Mouse (Mus musculus) lung, postnatal 25 days (tissue): Measurements from ENCODE around the gene Gpr15.

ENCODE experiments used
- DNase-seq: peaks from one replicate; pipeline ENCODE4 v3.0.0; 2022; ENCODE audit warnings: low spot score

Gene Gpr15

DNA sequence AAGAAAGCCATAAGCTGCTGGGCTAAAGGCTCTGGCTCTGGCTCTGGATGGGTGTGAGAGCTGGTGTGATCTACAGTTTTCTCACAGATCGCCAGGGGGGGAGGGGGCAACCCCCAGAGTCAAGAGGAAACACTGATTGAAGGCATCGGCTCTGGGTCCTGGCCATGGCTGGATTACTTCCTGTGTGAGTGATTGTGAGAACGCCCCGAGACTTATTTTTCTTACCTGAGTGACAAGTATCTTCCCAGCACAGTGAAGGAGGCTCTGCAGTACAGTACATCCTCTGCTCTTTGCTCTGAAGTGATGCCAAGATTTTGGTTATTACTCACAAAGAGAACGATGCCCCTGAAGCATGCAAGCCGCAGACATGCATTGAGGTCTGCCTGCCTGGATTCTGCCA, 17.1 kb downstream of the Gpr15 start:
- DNase-seq: no peak

DNA sequence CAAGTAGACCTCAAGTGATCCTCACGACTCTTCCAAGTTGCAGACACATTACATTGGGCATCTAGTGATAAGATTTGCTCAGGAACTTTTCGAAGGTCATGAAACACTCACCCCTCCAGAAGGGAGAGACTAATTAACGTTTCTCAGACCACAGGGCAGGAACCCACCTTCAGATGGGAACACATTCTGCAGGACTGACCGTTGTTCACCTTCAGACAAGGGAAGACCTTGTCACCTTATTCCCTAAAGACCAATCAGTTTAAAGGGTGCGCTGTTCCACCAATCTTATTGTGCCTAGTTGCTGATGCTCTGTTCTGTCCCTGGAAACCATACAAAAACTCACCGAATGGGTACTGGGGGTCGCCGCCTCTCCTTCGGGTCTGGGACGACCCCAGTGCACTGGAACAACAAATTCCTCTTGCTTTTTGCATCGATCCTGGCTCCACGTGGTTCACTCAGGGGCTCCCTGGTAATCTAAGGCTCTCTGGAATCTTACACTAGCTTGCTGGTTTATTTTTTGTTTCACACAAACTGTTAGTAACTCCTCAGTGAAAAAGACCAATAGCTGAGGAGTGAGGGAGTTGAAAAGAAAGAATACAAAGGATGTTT, 17.9 kb downstream of the Gpr15 start:
- no peak for DNase-seq

DNA sequence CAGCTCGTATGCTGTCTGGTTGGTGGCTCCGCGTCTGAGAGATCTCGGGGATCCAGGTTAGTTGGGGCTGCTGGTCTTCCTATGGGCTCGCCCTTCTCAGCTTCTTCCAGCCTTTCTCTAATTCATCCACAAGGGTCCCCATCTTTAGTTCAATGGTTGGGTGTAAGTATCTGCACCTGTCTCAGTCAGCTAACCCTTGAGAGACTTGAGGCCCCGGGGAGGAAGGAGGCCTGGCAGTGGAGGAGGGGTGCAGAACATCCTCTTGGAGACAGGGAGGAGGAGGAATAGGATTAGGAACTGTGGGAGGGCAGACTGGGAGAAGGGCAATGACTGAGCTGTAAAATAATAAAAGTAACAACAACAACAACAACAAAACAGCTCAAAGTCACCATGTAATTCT, 18.7 kb downstream of the Gpr15 start:
- no peak for DNase-seq

DNA sequence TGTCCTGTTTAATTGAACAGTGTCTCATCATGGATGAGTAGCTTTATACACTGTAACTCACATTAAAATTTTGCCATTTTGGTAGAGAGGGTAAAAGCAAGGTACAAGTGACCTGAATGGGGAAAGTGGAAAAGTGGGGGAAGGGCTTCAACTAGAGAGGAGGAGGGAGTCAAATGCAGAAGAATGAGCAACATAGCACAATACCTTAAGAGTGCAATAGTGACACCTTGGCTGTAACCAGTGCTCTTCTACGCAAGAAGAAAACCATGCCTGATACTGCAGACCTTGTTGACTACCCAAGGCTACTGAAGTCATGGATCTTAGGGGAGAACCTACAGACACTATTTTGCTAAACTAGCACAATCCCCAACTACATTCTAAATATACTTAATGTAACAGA, 21.6 kb downstream of the Gpr15 start:
- no peak for DNase-seq

DNA sequence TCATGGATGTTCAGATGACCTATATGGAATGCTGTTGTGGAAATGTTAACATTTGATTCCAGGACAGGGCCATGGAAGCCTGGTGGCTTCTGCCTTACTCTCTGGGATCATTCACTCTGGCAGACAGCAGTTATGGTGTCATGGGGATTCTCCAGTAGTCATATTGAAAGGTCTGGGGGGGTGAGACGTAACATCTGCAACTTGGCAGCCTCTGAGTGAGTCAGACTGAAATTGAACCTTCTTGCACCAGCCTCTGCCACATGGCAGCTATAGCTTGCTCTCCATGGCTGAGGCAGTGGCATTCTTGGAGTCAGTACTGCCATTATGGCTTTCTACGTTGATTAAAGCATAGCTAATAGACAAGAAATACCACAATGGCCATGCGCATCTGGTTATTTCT, 22.1 kb downstream of the Gpr15 start:
- DNase-seq: no peak

DNA sequence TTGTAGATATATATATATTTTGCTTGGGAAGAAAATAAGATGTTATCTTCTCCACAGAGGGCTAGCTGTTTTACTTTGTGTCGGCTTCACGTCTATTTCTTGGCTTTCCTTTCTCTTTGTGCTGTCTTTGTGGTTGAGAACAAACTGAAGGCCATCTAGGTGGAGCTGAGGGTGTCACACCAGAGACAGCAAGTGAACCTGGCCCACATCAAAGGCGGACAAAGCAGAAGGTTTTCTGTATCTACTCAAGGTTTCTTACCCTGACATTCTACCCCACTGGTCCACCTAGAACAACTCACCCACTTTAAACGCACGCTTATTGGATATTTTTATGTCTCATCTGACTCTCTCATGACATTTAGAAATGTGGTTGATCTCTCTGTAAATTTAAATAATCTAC, 24.8 kb downstream of the Gpr15 start:
- no peak for DNase-seq

DNA sequence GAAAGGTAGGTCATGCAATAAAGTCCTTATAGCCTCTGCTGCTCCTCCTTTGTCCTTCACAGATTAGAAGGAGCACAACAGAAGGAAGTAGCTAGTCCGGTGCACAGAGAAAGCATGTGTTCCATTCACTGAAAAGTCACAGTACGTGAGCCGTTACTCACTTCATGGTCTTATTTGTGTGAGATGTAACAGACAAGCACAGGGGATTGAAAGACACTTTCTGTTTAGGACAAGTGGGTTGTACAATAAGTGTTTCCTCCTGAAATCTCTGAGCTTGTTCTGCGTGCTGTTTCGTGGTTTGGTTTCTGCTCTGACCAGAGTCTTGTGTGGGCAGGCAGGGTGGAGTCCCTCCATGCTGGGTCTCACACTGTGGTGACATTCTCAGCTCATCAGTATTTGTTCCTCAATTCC, 28.5 kb downstream of the Gpr15 start:
- peak; percentile 22 for DNase-seq

DNA sequence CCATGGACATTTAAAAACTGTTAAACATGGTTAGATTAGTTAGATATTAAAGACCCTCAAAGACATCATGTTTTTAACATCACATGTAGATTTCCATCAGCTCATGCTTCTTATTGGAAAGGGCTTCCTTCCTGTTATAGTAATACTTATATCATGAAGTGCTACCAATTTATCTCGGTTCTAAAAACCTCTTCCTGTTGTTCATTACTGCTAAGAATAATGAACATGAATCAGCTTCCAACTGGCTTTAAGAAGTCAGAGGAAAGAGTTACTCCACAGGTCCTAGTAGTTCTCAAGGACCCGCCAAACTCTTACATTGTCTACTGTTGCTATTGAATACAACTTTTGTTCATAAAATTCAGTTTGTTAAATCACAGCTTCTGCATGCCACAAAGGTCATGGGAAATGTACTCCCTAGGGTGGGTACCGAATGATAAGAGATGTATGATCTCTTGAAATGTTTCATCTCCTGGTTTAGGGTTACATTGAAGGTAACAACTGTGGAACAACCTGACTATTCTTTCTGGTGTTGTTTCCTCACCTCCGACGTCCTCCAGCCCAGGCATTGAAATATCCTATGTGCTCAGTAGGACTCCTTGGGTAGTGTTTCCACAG, 29.2 kb downstream of the Gpr15 start:
- no peak for DNase-seq

DNA sequence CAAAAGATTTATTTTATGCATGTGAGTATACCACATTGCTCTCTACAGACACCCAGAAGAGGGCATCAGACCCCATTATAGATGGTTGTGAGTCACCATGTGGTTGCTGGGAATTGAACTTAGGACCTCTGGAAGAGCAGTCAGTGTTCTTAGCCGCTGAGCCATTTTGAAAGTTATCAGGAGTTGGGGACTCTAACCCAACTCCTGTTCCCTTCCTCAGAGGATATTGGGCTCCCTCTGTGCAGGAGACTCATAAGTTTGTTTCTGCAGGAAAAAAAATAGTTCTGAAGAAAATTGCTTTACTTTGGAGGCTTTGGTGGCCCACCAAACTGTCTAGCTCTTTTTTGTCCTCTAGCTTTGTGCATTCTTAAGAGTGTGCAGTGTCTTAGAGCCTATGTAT, 30.3 kb downstream of the Gpr15 start:
- no peak for DNase-seq

DNA sequence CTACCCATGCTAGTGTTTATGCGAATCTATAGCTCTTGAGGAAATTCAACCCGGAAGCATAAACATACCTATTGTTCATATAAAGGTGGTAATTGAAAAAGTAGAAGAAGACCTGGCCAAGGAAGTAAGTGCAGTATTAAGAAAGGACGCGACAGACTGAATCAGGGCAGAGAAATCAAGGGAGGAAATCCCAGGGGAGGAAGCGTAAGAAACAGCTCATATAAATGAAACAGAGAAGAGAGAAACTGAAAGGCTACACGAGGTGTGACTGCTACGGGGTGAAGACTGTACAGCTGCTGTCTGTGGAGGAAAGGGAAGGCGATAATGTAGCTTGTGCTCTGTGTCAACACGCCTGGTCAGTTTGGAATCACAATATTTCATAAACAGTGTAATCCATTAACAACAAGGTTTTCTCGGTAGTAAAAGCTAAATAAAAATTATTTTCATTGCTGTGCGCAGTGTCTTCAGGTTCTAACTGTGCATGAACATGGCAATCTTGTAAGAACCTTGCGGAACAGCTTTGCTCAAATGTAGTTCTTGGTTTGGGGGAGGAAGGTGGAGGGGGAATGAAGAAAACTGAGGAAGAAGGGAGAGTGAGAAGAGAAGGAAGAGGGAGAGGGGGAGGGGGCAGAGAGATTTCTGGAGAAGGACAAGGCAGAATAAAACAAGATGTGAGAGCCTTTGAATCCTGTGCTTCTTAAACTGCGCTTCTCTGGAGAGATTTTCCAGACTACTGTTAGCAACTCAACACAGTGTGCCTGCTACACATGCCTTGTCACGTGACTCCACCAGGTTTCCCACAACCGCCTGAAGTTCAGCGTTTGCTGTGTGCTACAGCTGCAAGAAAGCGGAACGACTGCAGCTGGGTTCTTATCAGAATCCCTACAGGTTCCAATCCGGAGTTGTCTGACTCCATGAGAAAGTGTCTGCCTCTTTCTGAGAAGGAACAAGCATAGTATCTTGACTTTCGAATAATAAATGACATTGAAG, 33.0 kb downstream of the Gpr15 start:
- DNase-seq: no peak

DNA sequence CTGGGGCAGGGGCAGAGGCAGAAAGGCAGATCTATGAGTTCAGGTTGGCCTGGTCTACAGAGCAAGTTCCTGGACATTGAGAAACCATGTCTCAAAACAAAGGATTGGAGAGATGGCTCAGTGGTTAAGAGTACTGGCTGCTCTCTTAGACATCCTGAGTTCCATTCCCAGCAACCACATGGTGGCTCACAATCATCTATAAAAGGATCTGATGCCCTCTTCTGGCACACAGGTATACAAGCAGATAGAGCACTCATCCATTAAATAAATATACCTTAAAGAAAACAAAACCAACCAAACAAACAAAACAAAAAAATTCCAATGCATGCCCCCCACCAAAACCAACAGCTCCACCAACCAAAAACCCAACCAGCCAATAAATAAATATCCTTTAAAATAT, 34.3 kb downstream of the Gpr15 start:
- DNase-seq: no peak

DNA sequence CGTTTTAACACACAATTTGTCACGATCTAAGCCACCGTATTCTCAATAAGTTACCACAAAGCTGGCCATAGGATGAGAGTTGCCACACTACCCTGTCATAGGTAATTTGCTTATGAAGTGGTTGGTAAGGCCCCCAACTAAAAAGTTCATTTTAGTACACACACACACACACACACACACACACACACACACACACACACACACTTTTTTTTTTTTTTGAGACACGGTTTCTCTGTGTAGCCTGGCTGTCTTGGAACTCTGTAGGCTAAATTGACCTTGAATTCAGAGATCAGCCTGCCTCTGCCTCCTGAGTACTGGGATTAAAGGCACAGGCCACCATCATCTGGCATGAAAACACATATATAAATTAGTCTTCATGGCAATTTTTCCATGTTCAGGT, 35.0 kb downstream of the Gpr15 start:
- DNase-seq: no peak

DNA sequence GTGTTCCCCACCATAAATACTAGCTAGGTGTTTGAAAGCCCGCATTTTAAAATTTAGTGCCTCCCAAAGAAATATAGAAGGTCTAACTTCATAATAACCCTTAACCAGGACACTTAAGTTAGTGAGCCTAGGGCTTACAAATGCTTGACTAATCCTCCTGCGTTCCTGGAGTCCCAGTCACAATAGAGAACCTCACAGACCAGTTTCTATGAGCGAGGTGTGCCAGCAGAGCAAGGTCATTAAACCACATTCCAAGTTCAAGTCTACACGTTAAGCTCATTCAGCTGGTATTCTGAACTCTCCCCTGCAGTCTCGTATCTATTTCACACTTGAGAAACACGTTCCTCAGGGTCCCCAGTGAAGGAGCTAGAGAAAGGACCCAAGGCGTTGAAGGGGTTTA, 36.0 kb downstream of the Gpr15 start:
- no peak for DNase-seq

DNA sequence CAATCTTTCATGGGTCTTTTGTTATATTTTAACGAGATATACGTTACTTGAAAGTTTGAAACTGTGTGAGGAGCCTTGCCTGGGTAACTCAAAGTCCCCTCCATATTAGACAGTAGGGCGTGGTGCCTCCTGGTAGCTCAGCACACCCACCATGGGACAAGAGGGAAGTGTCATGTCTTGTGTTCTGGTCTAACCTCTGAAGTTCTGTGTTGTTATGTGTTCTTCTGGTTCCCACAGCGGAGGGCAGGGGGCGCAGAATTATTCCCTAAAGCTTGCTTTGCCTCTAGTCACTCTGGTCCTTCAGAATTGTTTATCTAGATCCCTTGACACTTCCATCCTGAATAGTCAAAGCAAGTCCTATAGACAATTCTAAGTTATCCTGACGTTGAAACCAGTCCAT, 36.8 kb downstream of the Gpr15 start:
- DNase-seq: no peak

DNA sequence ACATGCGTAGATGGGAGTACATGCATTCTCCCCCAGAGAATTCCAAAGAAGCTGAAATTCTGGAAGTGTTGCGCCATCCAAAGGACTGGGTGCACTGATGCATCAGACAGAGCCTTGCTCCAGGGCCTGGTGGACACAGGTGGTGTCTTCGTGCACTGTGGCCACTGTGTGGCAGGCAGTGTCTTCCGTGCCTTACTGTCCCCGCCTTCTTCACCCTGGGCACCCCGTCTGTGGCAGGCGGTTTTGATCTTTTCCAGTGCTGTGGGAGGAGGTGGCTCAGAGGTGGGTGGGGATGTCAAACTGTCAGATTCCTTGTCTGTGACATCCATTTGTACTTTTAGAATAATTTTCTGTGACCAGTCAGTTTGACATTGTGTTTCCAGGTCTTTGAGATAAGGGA, 40.2 kb downstream of the Gpr15 start:
- no peak for DNase-seq

DNA sequence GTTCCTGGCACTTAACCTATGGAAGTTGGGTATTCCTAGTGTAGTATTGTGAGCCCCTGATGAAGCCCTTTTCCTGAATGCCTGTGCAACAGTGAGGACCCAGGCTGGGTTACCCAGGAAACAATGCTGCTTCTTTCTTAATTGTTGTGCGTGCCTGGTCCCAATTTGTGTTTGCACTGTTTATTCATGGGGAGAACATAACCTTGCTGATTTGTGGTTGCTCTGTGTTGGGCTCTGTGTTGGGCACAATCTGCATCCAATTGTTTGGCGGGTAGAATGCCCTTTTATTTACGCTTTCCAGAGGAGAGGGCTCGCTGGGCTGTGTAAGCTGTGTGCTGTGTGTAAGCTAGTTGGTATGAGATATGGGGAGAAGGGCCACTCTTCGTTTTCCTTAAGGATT, 41.4 kb downstream of the Gpr15 start:
- no peak for DNase-seq

DNA sequence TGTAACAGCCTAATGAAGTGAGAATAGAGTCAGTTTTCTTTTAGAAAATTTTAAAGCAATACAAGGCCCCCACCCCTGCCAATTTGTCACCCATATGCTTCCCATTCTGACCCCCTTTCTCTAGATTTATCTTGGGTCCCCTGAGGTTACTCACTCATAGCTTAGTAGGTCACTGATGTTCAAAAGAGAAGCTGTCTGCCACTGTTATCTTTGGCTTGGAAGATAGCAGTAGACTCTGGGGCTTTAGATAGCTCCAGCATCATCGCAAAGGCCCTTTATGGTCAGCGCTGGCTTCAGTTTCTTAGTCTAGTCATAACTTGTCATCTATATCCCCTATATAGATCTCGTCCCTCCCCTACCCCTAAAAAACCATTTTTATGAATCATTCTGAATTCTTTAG, 42.2 kb downstream of the Gpr15 start:
- DNase-seq: no peak

DNA sequence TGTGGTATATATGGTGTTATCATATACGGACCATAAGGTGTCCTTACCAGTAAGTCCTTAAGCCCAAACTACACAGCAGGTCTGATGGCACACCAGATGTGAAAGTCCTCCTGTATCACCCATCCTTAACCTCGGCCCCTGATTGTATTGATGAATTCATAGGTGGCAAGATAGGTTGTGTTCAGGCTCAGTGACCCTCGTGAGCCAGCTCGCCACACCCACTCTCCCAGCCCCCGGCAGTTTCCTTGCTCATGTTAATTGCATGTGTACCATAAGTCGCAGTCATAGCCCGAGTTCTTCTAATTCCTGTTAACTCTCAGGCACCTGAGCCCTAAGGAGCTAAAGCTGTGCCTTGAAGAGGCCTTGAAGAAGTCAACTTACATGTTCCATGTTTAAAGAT, 42.7 kb downstream of the Gpr15 start:
- no peak for DNase-seq

DNA sequence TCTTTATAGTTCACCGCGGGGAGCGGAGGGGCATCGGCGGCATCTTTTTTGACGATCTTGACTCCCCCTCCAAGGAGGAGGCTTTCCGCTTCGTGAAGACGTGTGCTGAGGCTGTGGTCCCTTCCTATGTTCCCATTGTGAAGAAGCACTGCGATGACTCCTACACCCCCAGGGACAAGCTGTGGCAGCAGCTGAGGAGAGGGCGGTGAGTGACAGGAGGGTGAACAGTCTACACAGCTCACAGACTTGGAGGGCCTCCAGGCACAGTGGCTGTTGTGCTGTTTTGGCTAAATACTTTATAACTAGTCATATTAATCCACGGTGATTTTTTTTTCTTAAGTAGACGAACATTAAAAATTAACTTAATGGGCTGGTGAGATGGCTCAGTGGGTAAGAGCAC, 43.6 kb downstream of the Gpr15 start:
- DNase-seq: no peak

DNA sequence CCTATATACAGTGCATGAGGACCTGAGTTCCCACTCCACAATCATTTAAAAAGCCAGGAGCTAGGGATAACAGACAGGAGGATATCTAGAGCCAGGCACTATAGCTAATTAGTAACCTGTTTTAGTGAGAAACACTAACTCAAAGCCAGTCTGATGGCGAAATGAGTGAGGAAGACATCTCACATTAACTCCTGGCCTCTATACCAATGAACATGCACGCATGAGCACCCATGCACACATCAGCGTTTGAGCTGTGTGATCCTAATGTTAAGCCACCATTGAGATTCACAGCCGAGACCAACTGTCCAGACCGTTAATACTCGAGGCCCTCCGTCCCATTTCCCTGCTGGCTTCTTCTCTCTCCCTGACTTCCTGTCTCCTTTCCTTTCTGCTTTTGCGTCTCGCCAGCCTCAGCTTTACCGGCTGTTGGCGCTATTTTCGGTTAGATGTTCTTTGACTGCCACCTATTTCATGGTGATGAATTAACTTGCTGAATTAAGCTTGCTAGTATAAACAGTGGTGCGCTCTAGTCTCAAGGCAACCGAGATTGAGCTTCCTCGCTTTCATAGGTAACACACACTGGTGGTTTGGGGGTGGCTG, 45.0 kb downstream of the Gpr15 start:
- no peak for DNase-seq

DNA sequence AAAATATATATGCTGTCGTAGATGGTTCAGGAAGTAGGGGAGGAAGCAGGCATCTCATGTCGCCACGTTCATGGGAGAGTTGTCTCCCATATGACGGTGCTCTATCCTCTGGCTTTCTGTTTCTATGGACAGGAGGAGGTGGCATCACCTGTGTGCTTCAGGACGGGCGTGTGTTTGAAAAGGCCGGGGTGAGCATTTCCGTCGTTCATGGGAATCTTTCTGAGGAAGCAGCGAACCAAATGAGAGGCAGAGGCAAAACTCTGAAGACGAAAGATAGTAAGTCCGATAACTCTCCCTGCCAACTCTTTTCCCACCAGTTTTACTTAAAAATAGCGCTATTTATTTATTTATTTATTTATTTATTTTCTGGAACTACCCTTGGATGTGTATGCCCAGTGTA, 46.5 kb downstream of the Gpr15 start:
- no peak for DNase-seq

DNA sequence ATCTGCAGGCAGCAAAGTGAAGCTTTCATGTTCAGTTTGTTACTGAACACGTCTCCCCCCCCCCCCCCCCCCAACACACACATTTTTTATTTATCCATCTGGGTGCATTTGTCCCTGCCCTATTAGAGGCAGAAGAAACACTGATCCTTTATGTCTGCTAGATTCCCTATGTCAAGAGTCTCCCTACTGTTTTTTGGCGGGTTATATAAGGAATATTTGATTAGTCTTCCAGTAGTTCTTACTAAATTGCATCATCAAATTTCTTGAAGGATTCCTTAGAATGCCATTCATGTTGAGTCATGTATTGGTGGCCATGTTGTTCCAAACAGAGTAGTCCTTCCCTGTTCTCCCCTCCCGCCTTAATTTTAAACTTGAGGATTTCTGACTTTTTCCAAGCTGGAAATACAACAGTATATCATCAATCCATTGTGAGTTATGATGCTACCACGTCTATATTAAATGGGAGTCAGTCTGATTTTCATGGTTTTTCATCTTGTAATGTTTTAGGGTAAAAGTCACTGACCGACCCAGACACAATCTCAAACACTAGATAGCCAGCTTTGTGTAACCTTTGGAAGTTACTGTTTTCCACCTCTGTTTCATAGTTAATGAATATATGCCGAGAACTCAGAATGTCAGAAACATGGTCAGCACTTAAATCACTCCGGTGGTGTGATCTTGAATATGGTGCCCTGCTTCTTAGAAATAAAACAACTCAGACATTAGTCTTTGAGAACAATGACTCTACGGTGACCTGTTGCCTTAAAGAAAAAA, 47.5 kb downstream of the Gpr15 start:
- no peak for DNase-seq
